Mouse (Mus musculus) hindbrain, embryonic 10.5 days (tissue): Measurements from ENCODE around the gene Hspa12a. TPM values are rescaled to one million over a fixed set of nuclear protein-coding genes. Genes with fewer than 3 reads are reported as not detected.

Source experiments
- DNase-seq: peaks from one replicate; pipeline ENCODE4 v3.0.0-alpha.2; 2017; ENCODE audit warnings: low spot score
- H3K27ac ChIP-seq: fragments of 300-500 bp; sonication (generic); 2 replicates; pipeline ENCODE4 v1.5.1; 2016; ENCODE audit warnings: mild to moderate bottlenecking, moderate library complexity
- H3K27me3 ChIP-seq: fragments of 300-500 bp; sonication (generic); 2 replicates; pipeline ENCODE4 v1.6.1; 2016; ENCODE audit warnings: mild to moderate bottlenecking; ENCODE audit not compliant: poor library complexity, insufficient read depth, severe bottlenecking
- H3K36me3 ChIP-seq: fragments of 300-500 bp; sonication (generic); 2 replicates; pipeline ENCODE4 v1.6.1; 2016; ENCODE audit warnings: mild to moderate bottlenecking, moderate library complexity
- H3K4me1 ChIP-seq: fragments of 300-500 bp; sonication (generic); replicated peaks from 2 replicates; pipeline ENCODE4 v1.6.1; 2016; ENCODE audit warnings: mild to moderate bottlenecking
- H3K4me3 ChIP-seq: fragments of 300-500 bp; sonication (generic); 2 replicates; pipeline ENCODE4 v1.5.1; 2016; ENCODE audit warnings: mild to moderate bottlenecking, moderate library complexity
- H3K9me3 ChIP-seq: fragments of 300-500 bp; sonication (generic); 2 replicates; pipeline ENCODE4 v1.6.1; 2016; ENCODE audit warnings: mild to moderate bottlenecking, moderate library complexity
- WGBS: fragments of 180-500 bp; shearing (Covaris S2); methylation state at CpG from one replicate; pipeline ENCODE4 v1.1.7; 2016; 5-methylcytosine and 5-hydroxymethylcytosine counted together
- polyA plus RNA-seq: library from polyadenylated mRNA; unstranded; fragments of >200 nt; fragmentation: Nextera tagmentation; extraction: Ambion mirVana; gene quantifications from 2 replicates; pipeline ENCODE4 v1.2.1, GENCODE M21; 2016

Hspa12a gene
- polyA plus RNA-seq, 1 experiment from 2014 or later: 25.5 TPM

GRCm38 (mm10) chr19:58824316-58824715 lies 119.1 kb downstream of the Hspa12a start:
- no peak for DNase-seq
- no peaks in the 10 kb centered on the region for H3K9me3 ChIP-seq
- H3K36me3 ChIP-seq: peaks cover 17% of the 10 kb centered on the region; the same call in 1 of the 2 replicates
- H3K27me3 ChIP-seq: no peaks in the 10 kb centered on the region; the same call in 1 of the 2 replicates
- no peak overlapping the region for H3K27ac ChIP-seq
- WGBS: 88% methylated on average over 1 of the region's 1 CpGs
- peaks cover 33% of the 10 kb centered on the region for H3K4me1 ChIP-seq
- no peak overlapping the region for H3K4me3 ChIP-seq

GRCm38 (mm10) chr19:58823301-58823700 lies 120.2 kb downstream of the Hspa12a start:
- no peak for DNase-seq
- Histone ChIP-seq H3K36me3 (peaks cover 25% of the 10 kb centered on the region), H3K4me1 (peaks cover 28% of the 10 kb centered on the region), H3K27me3 (no peaks in the 10 kb centered on the region; the same call in 1 of the 2 replicates), H3K4me3 (no peak overlapping the region), H3K27ac (peak overlapping the region; percentile 60), H3K9me3 (no peaks in the 10 kb centered on the region)
- 86% methylated on average over 3 of the region's 3 CpGs for WGBS

- Histone ChIP-seq H3K27ac (peak overlapping the region; percentile 60), H3K9me3 (no peaks in the 10 kb centered on the region), H3K4me3 (no peak overlapping the region), H3K27me3 (no peaks in the 10 kb centered on the region; the same call in 1 of the 2 replicates), H3K36me3 (peaks cover 25% of the 10 kb centered on the region), H3K4me1 (peaks cover 25% of the 10 kb centered on the region)
- 77% methylated on average over 20 of the region's 20 CpGs for WGBS
- DNase-seq: peak; percentile 16
Observed at GRCm38 (mm10) chr19:58822454-58823200, 120.8 kb downstream of the Hspa12a start.

GRCm38 (mm10) chr19:58818571-58819415 lies 124.7 kb downstream of the Hspa12a start:
- Histone ChIP-seq H3K36me3 (peaks cover 14% of the 10 kb centered on the region), H3K27ac (no peak overlapping the region), H3K27me3 (no peaks in the 10 kb centered on the region), H3K4me3 (no peak overlapping the region), H3K4me1 (peaks cover 18% of the 10 kb centered on the region), H3K9me3 (no peaks in the 10 kb centered on the region)
- no peak for DNase-seq
- WGBS: 88% methylated on average over 14 of the region's 14 CpGs

- H3K4me1 ChIP-seq: peaks cover 7% of the 10 kb centered on the region; the same call in 1 of the 2 replicates
- WGBS: 89% methylated on average over 11 of the region's 11 CpGs
- no peak overlapping the region for H3K27ac ChIP-seq
- no peak for DNase-seq
- no peak overlapping the region for H3K4me3 ChIP-seq
- peaks cover 14% of the 10 kb centered on the region for H3K36me3 ChIP-seq
- H3K27me3 ChIP-seq: no peaks in the 10 kb centered on the region
- H3K9me3 ChIP-seq: no peaks in the 10 kb centered on the region
Observed at GRCm38 (mm10) chr19:58817398-58817797, 126.1 kb downstream of the Hspa12a start.

- H3K27me3 ChIP-seq: no peaks in the 10 kb centered on the region
- WGBS: 81% methylated on average over 17 of the region's 17 CpGs
Observed at GRCm38 (mm10) chr19:58816453-58817041, 126.9 kb downstream of the Hspa12a start.

GRCm38 (mm10) chr19:58815179-58815922 lies 128.1 kb downstream of the Hspa12a start:
- no peak for DNase-seq
- H3K4me1 ChIP-seq: peaks cover 4% of the 10 kb centered on the region; the same call in 1 of the 2 replicates
- H3K36me3 ChIP-seq: peaks cover 14% of the 10 kb centered on the region
- no peaks in the 10 kb centered on the region for H3K9me3 ChIP-seq
- H3K4me3 ChIP-seq: no peak overlapping the region
- 87% methylated on average over 13 of the region's 13 CpGs for WGBS
- H3K27me3 ChIP-seq: no peaks in the 10 kb centered on the region
- no peak overlapping the region for H3K27ac ChIP-seq

More at GRCm38 (mm10) chr19:58816453-58817041, 126.9 kb downstream of the Hspa12a start:
- Histone ChIP-seq H3K27ac (no peak overlapping the region), H3K9me3 (no peaks in the 10 kb centered on the region), H3K4me3 (no peak overlapping the region), H3K4me1 (peaks cover 4% of the 10 kb centered on the region; the same call in 1 of the 2 replicates), H3K36me3 (peaks cover 14% of the 10 kb centered on the region)
- no peak for DNase-seq

GRCm38 (mm10) chr19:58810536-58810935 lies 132.9 kb downstream of the Hspa12a start:
- Histone ChIP-seq H3K27me3 (no peaks in the 10 kb centered on the region), H3K27ac (no peak overlapping the region), H3K4me1 (peaks cover 17% of the 10 kb centered on the region), H3K4me3 (no peak overlapping the region), H3K9me3 (no peaks in the 10 kb centered on the region), H3K36me3 (no peaks in the 10 kb centered on the region)
- DNase-seq: no peak
- WGBS: 85% methylated on average over 5 of the region's 5 CpGs

GRCm38 (mm10) chr19:58808864-58809263 lies 134.6 kb downstream of the Hspa12a start:
- Histone ChIP-seq H3K9me3 (no peaks in the 10 kb centered on the region), H3K27me3 (no peaks in the 10 kb centered on the region), H3K27ac (no peak overlapping the region), H3K4me3 (no peak overlapping the region), H3K4me1 (peaks cover 13% of the 10 kb centered on the region; the same call in 1 of the 2 replicates), H3K36me3 (peaks cover 6% of the 10 kb centered on the region; the same call in 1 of the 2 replicates)
- no peak for DNase-seq
- WGBS: 82% methylated on average over 6 of the region's 6 CpGs

GRCm38 (mm10) chr19:58806364-58806763 lies 137.1 kb downstream of the Hspa12a start:
- no peak overlapping the region for H3K27ac ChIP-seq
- H3K36me3 ChIP-seq: peaks cover 25% of the 10 kb centered on the region; the same call in 1 of the 2 replicates
- no peak overlapping the region for H3K4me3 ChIP-seq
- no peaks in the 10 kb centered on the region for H3K9me3 ChIP-seq
- H3K4me1 ChIP-seq: peaks cover 13% of the 10 kb centered on the region; the same call in 1 of the 2 replicates
- DNase-seq: peak; percentile 73
- H3K27me3 ChIP-seq: no peaks in the 10 kb centered on the region
- WGBS: 8% methylated on average over 3 of the region's 3 CpGs

- Histone ChIP-seq H3K36me3 (peaks cover 36% of the 10 kb centered on the region), H3K27ac (no peak overlapping the region), H3K4me3 (no peak overlapping the region), H3K4me1 (peaks cover 13% of the 10 kb centered on the region; the same call in 1 of the 2 replicates), H3K9me3 (no peaks in the 10 kb centered on the region), H3K27me3 (no peaks in the 10 kb centered on the region)
- no peak for DNase-seq
- WGBS: 88% methylated on average over 9 of the region's 9 CpGs
Observed at GRCm38 (mm10) chr19:58805191-58805779, 138.2 kb downstream of the Hspa12a start.
